Mouse (Mus musculus) activated CD4-positive, CD25-positive, alpha-beta regulatory T cell, adult 4 months (primary cell): ENCODE measurements around the gene Efcab5. TPM values are rescaled to one million over a fixed set of nuclear protein-coding genes. Genes with fewer than 3 reads are reported as not detected.
"Not testable (repeated sequence)": the region's sequence is repeated elsewhere in the genome, so short reads cannot be mapped to it uniquely, and the experiment has no call there.

Experiments used
- ATAC-seq: one replicate; pipeline ENCODE4 v1.8.0; 2017
- polyA plus RNA-seq, 2 experiments: library from polyadenylated mRNA; unstranded; fragments of 100-300 nt; shearing (Covaris generic); gene quantifications; one replicate each; pipeline ENCODE4 v1.2.1; 2017

Efcab5 gene
- polyA plus RNA-seq, 2 experiments from 2014 or later: 0.07 to 0.23 TPM

DNA sequence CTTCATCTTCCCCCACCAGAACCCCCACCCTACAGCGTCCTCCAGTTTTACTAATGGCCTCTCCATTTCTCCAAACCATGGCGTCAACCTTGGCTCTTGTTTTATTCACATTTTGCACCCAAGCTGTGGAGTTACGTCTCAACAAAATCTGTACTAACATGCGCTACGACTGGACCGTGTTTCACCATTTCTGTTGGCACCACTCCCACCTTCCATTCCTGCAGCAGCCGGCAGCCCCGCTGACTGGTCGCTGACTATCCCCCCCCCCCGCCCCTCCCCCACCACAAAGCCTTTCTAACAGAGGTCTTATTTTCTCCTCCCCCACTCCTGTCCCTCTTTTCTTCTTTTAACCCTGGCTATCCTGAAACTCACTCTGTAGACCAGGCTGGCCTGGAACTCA lies 93.6 kb downstream of the Efcab5 start:
- no peak for ATAC-seq

DNA sequence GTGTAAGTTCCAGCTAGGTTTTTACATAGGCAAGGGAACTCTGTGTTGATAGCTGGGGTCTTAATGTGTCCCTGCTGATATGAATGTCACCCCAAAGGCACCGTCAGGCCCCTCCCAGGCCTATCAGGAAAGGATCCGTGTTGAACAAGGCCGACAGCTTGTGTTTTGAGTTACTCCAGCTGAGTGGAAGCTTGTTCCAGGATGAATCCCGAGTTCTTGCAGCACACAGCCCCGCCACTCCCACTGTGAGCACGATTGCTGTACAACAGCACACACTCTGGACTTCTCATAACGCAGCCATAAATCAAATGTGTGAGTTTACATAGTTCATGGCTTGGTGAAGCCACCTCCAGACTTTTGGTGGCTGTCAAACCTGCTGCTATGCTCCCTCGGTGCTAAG lies 94.6 kb downstream of the Efcab5 start:
- ATAC-seq: no peak

DNA sequence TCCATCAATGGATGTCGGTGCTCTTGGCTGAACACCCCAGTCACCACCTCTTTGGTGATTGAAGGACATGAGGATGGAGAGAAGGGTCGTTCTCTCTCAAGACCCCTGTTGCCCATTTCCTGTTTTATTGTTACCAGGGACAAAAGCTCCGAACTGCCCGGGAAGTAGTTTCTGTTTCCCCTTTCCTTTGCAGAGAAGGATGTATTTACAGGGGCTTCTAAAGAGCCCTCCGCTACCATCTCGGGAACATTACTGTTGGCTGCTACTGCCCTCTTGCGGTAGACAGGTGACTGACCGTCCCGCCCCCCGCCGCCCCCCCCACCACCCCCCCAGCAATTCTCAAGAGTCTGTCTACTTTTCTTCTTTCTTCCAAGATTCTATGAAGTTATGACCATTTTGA lies 95.6 kb downstream of the Efcab5 start:
- ATAC-seq: no peak

DNA sequence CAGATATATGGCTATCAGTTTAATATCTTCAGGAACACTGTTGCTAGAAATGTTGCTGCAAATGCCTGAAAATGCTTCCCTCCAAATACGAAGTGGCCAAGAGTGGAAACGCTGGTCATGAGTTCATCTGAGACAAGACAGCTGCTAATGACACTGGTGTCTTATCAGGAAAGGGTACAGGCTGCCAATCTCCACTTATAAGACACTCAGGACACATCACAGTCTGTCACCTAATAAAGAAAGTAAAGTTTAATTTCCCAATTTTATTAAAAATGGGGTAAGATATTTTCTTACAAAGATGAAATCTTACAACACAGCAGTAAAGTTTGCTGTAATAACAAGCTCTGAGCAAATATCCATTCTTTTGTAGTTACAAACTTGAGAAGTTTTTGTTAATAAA lies 99.6 kb downstream of the Efcab5 start:
- ATAC-seq: no peak

DNA sequence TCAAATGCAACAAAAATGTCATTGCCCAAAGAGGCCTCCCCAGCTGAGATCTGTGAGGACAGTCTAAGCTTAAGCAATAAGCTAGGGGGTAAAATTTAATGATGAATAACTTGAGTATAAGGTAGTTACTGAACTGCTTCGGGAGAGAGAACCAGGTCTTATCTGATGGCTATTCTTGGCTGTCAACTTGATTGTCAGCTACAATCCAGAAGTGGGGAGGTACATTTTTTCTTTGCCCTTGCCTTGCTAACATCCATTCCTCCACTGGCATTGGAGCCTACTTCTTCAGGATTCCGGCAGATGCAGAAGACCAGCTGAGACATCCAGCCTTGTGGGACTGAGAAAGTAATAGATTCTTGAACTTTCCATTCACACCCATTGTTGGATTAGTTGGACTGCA lies 101.8 kb downstream of the Efcab5 start:
- no peak for ATAC-seq

DNA sequence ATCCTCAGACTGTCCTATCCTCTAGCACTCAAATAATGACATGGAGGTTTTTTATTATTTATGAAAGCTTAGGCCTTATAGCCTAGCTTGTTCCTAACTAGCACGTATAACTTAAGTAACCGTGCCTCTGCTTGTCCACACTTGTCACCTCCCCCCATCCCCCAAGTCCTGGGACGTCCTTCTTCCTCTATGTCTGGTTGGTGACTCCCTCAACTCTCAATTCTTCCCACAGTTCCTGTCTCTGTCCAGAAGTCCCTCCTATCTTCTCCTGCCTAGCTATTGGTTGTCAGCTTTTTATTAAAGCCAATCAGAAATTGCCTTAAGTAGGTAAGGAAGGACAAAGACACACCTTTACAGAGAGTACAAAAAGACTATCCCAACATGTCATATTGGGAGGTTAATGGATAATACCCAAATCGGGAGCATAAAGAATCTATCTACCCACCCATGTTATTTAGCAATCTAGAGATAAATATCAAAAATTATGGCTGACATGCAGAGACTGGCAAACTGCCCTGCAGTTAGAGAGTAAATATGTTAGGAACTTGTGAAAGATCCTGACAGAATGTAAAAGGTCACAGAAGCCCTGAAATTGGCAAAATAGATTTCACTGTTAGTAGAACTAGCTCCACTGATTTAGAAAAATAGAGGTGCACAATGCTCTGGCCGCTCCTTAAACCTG lies 104.6 kb downstream of the Efcab5 start:
- no peak for ATAC-seq

DNA sequence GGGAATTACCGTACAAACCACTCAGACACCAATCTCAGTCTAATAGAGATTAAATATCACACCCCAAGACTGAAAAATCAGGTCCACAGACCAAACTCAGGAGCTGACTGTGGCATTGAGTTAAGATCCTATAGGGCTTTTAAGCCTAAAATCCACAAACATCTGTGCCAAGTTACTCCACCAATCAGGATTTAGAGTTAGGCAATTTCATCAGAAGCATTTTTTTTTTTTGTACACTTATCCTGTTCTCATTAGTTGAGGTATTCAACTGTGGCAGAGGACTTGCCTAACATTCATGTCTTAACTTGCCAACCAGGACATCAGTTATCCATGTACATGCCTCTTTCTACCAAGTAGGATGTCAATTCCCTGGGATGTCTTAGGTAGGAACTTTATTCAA lies 109.4 kb downstream of the Efcab5 start:
- ATAC-seq: no peak

DNA sequence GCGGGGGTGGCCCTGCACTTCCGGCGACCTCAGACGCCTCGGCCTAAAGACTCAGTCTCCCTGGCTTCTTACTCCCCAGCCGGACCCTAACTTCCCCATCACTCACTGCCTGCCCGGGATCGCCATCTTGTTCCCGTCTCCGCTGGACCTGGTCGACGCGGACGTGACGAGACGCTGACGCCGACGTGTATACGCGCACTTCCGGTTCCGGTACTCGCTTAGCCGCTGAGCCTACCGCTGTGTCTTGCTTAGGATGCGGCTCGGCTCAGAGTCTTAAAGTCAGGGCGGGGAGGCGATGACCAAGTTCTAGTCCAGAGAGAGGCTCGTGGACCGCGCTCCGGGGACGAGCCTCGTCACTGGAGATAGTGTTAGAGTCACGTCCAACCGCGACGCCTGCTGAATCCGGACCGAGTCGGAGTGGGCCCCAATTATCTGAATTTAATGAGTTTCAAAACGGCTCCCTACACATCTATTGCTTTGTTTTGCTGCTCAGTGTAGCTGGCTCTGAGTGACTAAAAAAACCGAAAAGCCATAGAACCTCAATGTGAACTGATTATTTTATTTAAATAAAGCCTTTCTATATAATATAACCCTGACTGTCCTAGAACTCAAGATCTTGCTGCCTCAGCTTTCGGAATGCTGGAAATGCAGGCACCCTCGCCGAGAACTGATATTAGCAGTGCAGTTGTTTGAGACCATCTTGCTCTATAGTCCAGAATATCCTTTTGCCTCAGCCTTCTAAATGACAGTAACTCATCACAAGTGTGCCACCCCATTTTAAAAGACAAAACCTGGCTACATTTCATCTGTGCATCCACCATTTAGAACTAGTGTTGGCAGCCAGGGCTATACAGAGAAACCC lies 110.3 kb downstream of the Efcab5 start, which contains the start of gene Nsrp1:
Nsrp1 (minus strand) TSS at position 163 of the 862 bp plus-strand sequence.
- peak; percentile 98 for ATAC-seq

DNA sequence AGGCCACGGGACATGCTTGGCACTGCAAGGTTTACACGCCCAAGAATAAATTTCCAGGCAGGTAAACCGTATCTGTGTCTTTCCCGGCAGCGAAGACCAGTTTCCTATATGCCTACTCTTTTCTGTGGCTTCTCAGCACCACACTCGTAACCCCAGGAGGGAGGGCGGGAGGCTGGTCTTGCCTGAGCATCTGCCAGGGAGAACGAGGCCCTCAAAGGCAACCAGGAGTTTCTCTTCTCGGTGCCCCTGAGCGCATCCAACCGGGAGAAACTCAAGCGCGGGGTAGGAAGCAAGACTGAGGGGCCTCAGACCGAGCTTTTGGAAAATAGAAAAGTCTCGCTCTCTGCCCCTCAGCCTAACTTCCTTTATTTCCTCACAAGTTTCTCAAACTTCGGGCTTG lies 111.0 kb downstream of the Efcab5 start:
- peak; percentile 24 for ATAC-seq

DNA sequence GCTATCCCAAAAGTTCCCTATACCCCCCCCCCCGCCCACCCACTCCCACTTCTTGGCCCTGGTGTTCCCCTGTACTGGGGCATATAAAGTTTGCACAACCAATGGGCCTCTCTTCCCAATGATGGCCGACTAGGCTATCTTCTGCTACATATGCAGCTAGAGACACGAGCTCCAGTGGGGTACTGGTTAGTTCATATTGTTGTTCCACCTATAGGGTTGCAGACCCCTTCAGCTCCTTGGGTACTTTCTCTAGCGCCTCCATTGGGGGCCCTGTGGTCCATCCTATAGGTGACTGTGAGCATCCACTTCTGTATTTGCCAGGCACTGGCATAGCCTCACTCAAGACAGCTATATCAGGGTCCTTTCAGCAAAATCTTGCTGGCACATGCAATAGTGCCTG lies 111.4 kb downstream of the Efcab5 start:
- not testable (repeated sequence) for ATAC-seq

DNA sequence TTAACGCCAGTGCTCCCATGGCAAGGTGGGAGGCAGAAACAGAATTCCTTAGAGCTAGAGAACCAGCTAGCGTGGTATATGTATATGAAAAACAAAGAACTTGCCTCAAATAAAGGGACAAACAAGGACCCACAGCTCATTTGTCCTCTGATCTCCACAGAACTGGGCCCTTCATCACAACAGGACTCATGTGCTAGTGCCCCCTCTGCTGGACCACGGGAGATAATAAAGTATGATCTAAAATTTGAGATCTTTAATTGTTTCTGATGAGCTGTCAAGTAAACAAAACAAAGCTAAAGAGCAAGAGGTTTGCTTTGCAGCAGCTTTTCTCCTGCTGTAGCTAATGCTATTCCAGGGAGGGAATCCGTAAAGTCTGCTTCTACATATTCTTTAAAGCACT lies 118.0 kb downstream of the Efcab5 start:
- no peak for ATAC-seq

DNA sequence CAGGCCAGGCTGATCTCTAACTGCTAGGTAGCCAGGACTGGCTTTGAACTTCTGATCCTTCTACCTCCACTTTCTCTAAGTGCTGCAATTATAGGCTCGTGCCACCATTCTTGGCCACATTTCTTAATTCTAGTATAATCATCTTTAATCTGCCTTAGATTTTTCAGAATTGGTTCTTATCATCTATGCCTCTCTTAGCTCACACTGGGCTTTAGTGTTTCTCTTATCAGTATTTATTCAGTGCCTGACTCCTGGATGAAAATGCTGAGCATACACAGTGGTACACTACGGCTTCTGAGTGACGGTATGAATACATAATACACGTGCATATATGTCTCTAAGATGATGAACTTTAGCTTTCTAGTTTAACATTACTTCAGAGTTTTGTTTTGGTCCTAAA lies 119.9 kb downstream of the Efcab5 start:
- ATAC-seq: no peak

DNA sequence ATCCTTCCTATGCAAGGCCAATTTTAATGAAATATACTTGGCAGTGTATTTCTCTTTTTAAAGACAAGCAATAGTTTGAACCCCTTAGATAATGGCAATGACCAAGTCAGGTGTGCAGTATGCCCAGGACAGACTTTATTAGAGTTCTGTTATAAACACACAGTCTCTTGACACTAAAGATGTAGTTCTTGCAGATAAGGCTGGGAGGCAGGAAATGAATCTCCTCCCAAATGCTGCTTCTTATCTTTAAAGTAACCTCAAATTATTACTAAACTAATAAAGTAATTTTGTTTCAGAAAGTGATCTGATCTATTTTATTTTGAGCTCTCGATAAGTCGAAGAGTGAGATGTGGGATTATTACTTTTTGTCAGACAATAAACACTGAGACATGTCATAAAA lies 125.4 kb downstream of the Efcab5 start:
- no peak for ATAC-seq

DNA sequence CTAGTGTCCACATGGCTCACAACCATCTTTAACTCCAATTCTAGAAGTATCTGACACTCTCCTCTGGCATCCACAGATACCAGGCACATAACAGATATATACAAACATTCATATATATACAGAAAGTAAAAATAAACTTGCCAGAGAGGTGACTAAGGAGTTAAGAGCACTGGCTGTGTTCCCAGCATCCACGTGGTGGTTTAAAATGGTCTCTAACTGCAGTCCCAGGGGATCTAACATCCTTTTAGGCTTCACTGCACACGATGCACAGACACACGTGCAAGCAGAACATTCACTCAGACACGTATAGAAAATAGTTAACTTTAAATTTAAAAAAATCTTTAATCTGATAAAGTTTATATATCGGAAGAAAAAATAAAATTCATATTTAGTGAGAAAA lies 126.8 kb downstream of the Efcab5 start:
- ATAC-seq: no peak

DNA sequence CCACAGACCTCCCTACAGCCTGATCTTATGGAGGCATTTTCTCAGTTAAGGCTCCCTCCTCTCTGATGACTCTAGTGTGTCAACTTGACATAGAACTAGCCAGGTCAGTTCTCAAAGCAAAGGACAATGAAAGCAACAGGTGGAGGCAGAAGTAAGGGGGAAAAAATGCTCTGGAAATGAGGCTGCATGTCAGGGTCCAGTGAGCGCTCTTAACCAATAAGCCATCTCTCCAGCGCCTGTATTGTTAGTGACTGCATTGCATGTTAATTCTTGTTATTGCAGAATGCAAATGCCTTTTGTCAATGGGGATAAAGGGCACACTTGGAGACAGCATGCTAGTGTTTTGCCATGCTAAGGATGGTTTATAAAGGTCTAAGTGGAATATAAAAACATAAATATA lies 146.0 kb downstream of the Efcab5 start:
- ATAC-seq: no peak

DNA sequence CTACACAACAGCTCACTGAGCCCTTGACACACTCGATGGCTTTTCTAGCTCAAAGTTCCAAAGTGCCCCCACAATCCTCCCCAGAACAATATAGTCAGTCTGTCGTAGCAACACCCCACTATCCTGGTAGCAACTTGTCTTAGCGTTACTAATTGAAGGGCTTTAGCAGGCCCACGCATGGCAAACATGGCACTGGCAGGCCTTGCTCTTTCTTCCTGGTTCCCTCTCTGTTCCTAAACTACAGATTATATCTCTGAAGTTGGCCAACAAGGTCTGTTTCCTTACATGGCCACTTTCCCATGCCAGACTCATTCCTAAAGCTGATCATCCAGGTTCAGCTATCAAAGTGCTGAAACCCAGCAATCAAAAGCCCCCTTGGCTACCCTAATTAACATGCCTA lies 146.9 kb downstream of the Efcab5 start:
- no peak for ATAC-seq

Other genes starting within 250 kb of the Efcab5 start
- not detected for gene Slc6a4, start 190.4 kb downstream of the Efcab5 start, polyA plus RNA-seq
- 10 to 100 TPM; 51.8 to 75.8 TPM for gene Nsrp1, start 110.5 kb downstream of the Efcab5 start, polyA plus RNA-seq
- 10 to 100 TPM; 70.5 to 71.3 TPM for gene Ssh2, start 27.3 kb upstream of the Efcab5 start, polyA plus RNA-seq